Mouse (Mus musculus) Muller cell, postnatal 12 days (primary cell): Measurements from ENCODE around the gene Nol12.

Source experiments
- DNase-seq: peaks from one replicate; pipeline ENCODE4 v3.0.0-alpha.2; 2015; ENCODE audit errors: inconsistent ontology term

The Nol12 gene

GRCm38 (mm10) chr15:78934784-78935320 is at the start of gene Nol12:
Gene Nol12 (plus strand): TSS chr15:78934933.
- peak; percentile 91 for DNase-seq

- DNase-seq: no peak
These were observed 45.3 kb upstream of the Nol12 start for GRCm38 (mm10) chr15:78889401-78889853.

GRCm38 (mm10) chr15:78892440-78892839 is 42.3 kb upstream of the Nol12 start:
- no peak for DNase-seq

GRCm38 (mm10) chr15:78894726-78895125 is 40.0 kb upstream of the Nol12 start:
- no peak for DNase-seq

- peak; percentile 18 for DNase-seq
These were observed 39.0 kb upstream of the Nol12 start for GRCm38 (mm10) chr15:78895741-78896140.

- DNase-seq: peak; percentile 34
These were observed 38.6 kb upstream of the Nol12 start for GRCm38 (mm10) chr15:78896149-78896548.

GRCm38 (mm10) chr15:78897488-78897887 is 37.2 kb upstream of the Nol12 start:
- DNase-seq: no peak

- no peak for DNase-seq
These were observed 36.2 kb upstream of the Nol12 start for GRCm38 (mm10) chr15:78898507-78899001.

- DNase-seq: no peak
These were observed 35.4 kb upstream of the Nol12 start, which contains the start of gene Gm49510 for GRCm38 (mm10) chr15:78899409-78899739. Gene Gm49510 (plus strand): TSS chr15:78899667.

- peak; percentile 85 for DNase-seq
These were observed 34.8 kb upstream of the Nol12 start, which contains the start of gene Sh3bp1 for GRCm38 (mm10) chr15:78899740-78900584. Gene Sh3bp1 (plus strand): TSS chr15:78899768.

- DNase-seq: peak; percentile 19
These were observed 33.9 kb upstream of the Nol12 start for GRCm38 (mm10) chr15:78900585-78901421.

GRCm38 (mm10) chr15:78901422-78901789 is 33.3 kb upstream of the Nol12 start:
- DNase-seq: no peak

GRCm38 (mm10) chr15:78903243-78903642 is 31.5 kb upstream of the Nol12 start:
- DNase-seq: peak; percentile 67

GRCm38 (mm10) chr15:78908399-78908798 is 26.3 kb upstream of the Nol12 start:
- DNase-seq: no peak

- no peak for DNase-seq
These were observed 25.8 kb upstream of the Nol12 start for GRCm38 (mm10) chr15:78908982-78909381.

- DNase-seq: peak; percentile 34
These were observed 22.7 kb upstream of the Nol12 start for GRCm38 (mm10) chr15:78912040-78912439.

GRCm38 (mm10) chr15:78913632-78914090 is 21.1 kb upstream of the Nol12 start, which contains the start of gene Pdxp:
Gene Pdxp (plus strand): TSS chr15:78913919.
- peak; percentile 100 for DNase-seq

- DNase-seq: peak; percentile 34
These were observed 20.5 kb upstream of the Nol12 start for GRCm38 (mm10) chr15:78914091-78914822.

- DNase-seq: peak; percentile 24
These were observed 19.7 kb upstream of the Nol12 start for GRCm38 (mm10) chr15:78914823-78915659.

- DNase-seq: peak; percentile 80
These were observed 19.1 kb upstream of the Nol12 start for GRCm38 (mm10) chr15:78915660-78916017.
